Mouse (Mus musculus): Measurements from ENCODE around the gene Vmn2r81. TPM values are rescaled to one million over a fixed set of nuclear protein-coding genes. Genes with fewer than 3 reads are reported as not detected.
A peak's percentile ranks its signal among the peaks of the same experiment; 100 is the strongest.
"Not testable (repeated sequence)": the region's sequence is repeated elsewhere in the genome, so short reads cannot be mapped to it uniquely, and the experiment has no call there.

The Vmn2r81 gene
- not detected for total RNA-seq (2021)
- long read RNA-seq: 0 reads

GRCm38 (mm10) chr10:79247392-79247791, at the start of gene Vmn2r81:
Vmn2r81 (plus strand) TSS chr10:79247692.
- not testable (repeated sequence) for DNase-seq (ENCODE audit: low spot score in 2 of 2)

GRCm38 (mm10) chr10:79199973-79200372, 47.5 kb upstream of the Vmn2r81 start:
- DNase-seq (ENCODE audit: low spot score in 2 of 2): not testable (repeated sequence)

- DNase-seq (ENCODE audit: low spot score in 2 of 2): no peak
These were observed 27.1 kb upstream of the Vmn2r81 start for GRCm38 (mm10) chr10:79220432-79220831.

- no peak for DNase-seq (ENCODE audit: low spot score in 2 of 2)
These were observed 25.9 kb upstream of the Vmn2r81 start for GRCm38 (mm10) chr10:79221606-79222005.

- DNase-seq (ENCODE audit: low spot score in 2 of 2): no peak
These were observed 25.3 kb upstream of the Vmn2r81 start for GRCm38 (mm10) chr10:79222214-79222613.

GRCm38 (mm10) chr10:79322033-79322736, 74.7 kb downstream of the Vmn2r81 start:
- peak in 1 of 2 experiments; percentile 1 for DNase-seq (ENCODE audit: low spot score in 2 of 2)

- no peak for DNase-seq (ENCODE audit: low spot score in 2 of 2)
These were observed 75.2 kb downstream of the Vmn2r81 start for GRCm38 (mm10) chr10:79322737-79323086.

Other genes starting within 250 kb of the Vmn2r81 start
- gene Olfr1351, start 235.2 kb upstream of the Vmn2r81 start, total RNA-seq (2021): not detected
- not detected for gene Olfr57, start 219.0 kb upstream of the Vmn2r81 start, total RNA-seq (2021)
- gene 2610008E11Rik, start 150.1 kb upstream of the Vmn2r81 start, total RNA-seq (2021): 10 to 100 TPM; 19.3 to 20.0 TPM
- gene Vmn2r80, start 98.9 kb upstream of the Vmn2r81 start, total RNA-seq (2021): not detected
- gene Vmn2r82, start 108.8 kb downstream of the Vmn2r81 start, total RNA-seq (2021): not detected
- not detected for gene Vmn2r83, start 221.0 kb downstream of the Vmn2r81 start, total RNA-seq (2021)